Mouse (Mus musculus) lung, embryonic 14.5 days (tissue): ENCODE data around the gene Fam166a. TPM values are rescaled to one million over a fixed set of nuclear protein-coding genes. Genes with fewer than 3 reads are reported as not detected.
A peak's percentile ranks its signal among the peaks of the same experiment; 100 is the strongest.

Source experiments
- ATAC-seq: fragments of 200-750 bp; cut with Nextera tagmentation; 2 replicates; pipeline ENCODE4 v1.8.0; 2017; ENCODE audit warnings: mild to moderate bottlenecking, moderate TSS enrichment, moderate library complexity; ENCODE audit not compliant: insufficient read depth
- DNase-seq: peaks from one replicate; pipeline ENCODE4 v3.0.0-alpha.2; 2015
- H3K27ac ChIP-seq: fragments of 300-500 bp; sonication (generic); 2 replicates; pipeline ENCODE4 v1.5.1; 2014; ENCODE audit warnings: low read depth, mild to moderate bottlenecking, moderate library complexity
- H3K27me3 ChIP-seq: fragments of 300-500 bp; sonication (generic); 2 replicates; pipeline ENCODE4 v1.6.1; 2014; ENCODE audit warnings: low read length, control low read depth; ENCODE audit not compliant: insufficient read depth
- H3K36me3 ChIP-seq: fragments of 300-500 bp; sonication (generic); 2 replicates; pipeline ENCODE4 v1.6.1; 2014; ENCODE audit warnings: control low read depth; ENCODE audit not compliant: insufficient read depth
- H3K4me1 ChIP-seq: fragments of 300-500 bp; sonication (generic); 2 replicates; pipeline ENCODE4 v1.6.1; 2014; ENCODE audit warnings: antibody characterized with exemption, control low read depth; ENCODE audit not compliant: insufficient read depth
- H3K4me2 ChIP-seq: fragments of 300-500 bp; sonication (generic); 2 replicates; pipeline ENCODE4 v1.6.1; 2014; ENCODE audit warnings: mild to moderate bottlenecking
- H3K4me3 ChIP-seq: fragments of 300-500 bp; sonication (generic); 2 replicates; pipeline ENCODE4 v1.5.1; 2014; ENCODE audit warnings: low read depth, low read length
- H3K9ac ChIP-seq: fragments of 300-500 bp; sonication (generic); 2 replicates; pipeline ENCODE4 v1.6.1; 2014
- H3K9me3 ChIP-seq: fragments of 300-500 bp; sonication (generic); 2 replicates; pipeline ENCODE4 v1.6.1; 2016; ENCODE audit warnings: low read depth, low read length, control low read depth
- CTCF ChIP-seq: IDR thresholded peaks from 2 replicates; pipeline ENCODE4 v1.5.1; 2016; ENCODE audit warnings: antibody characterized with exemption, low read depth
- WGBS: fragments of 180-500 bp; shearing (Covaris S2); extraction: QIAGEN DNeasy Blood & Tissue Kit; methylation state at CpG from one replicate; pipeline ENCODE4 v1.1.7; 2014; 5-methylcytosine and 5-hydroxymethylcytosine counted together
- polyA plus RNA-seq: library from polyadenylated mRNA; unstranded; fragments of >200 nt; fragmentation: Nextera tagmentation; extraction: Ambion mirVana; gene quantifications from 2 replicates; pipeline ENCODE4 v1.2.1, GENCODE M21; 2014

Fam166a gene
- polyA plus RNA-seq, 1 experiment from 2014 or later: 0.47 TPM

- H3K36me3 ChIP-seq: no peaks in the 10 kb centered on the region
- no peak overlapping the region for H3K27ac ChIP-seq
- H3K9me3 ChIP-seq: no peaks in the 10 kb centered on the region
- peak overlapping the region; percentile 62 for H3K4me3 ChIP-seq
- 47% methylated on average over 15 of the region's 15 CpGs for WGBS
- H3K4me2 ChIP-seq: peak overlapping the region; percentile 91
- peaks cover 15% of the 10 kb centered on the region for H3K4me1 ChIP-seq
- H3K9ac ChIP-seq: no peak overlapping the region
- no peak for TF ChIP-seq CTCF
- no peak for ATAC-seq
- peaks cover 59% of the 10 kb centered on the region for H3K27me3 ChIP-seq
- DNase-seq: no peak
Observed at GRCm38 (mm10) chr2:25179566-25180217, 38.9 kb upstream of the Fam166a start.

GRCm38 (mm10) chr2:25180478-25180903 lies 38.1 kb upstream of the Fam166a start, which contains the start of gene Nrarp:
Nrarp (plus strand) TSS chr2:25180758.
- peak; percentile 83 for ATAC-seq
- DNase-seq: peak; percentile 91
- TF ChIP-seq CTCF: peak; percentile 60
- Histone ChIP-seq H3K4me1 (peaks cover 15% of the 10 kb centered on the region), H3K27me3 (peaks cover 65% of the 10 kb centered on the region), H3K4me3 (peak within 1 kb of the TSS; percentile 62), H3K27ac (peak within 1 kb of the TSS; percentile 86), H3K36me3 (no peaks in the 10 kb centered on the region), H3K9ac (peak within 1 kb of the TSS; percentile 60), H3K9me3 (no peaks in the 10 kb centered on the region), H3K4me2 (peak within 1 kb of the TSS; percentile 91)
- WGBS: under 1% methylated on average over 35 of the region's 35 CpGs

GRCm38 (mm10) chr2:25180973-25181890 lies 37.3 kb upstream of the Fam166a start:
- DNase-seq: peak; percentile 64
- under 1% methylated on average over 100 of the region's 100 CpGs for WGBS
- Histone ChIP-seq H3K9me3 (no peaks in the 10 kb centered on the region), H3K9ac (peak overlapping the region; percentile 60), H3K4me3 (peak overlapping the region; percentile 62), H3K36me3 (no peaks in the 10 kb centered on the region), H3K4me2 (peak overlapping the region; percentile 91), H3K27me3 (peaks cover 66% of the 10 kb centered on the region), H3K4me1 (peaks cover 15% of the 10 kb centered on the region), H3K27ac (peak overlapping the region; percentile 86)
- peak; percentile 6; the same call in 1 of the 2 replicates for TF ChIP-seq CTCF
- peak; percentile 37 for ATAC-seq

- Histone ChIP-seq H3K27me3 (peaks cover 68% of the 10 kb centered on the region), H3K4me1 (peaks cover 11% of the 10 kb centered on the region), H3K9ac (peak overlapping the region; percentile 60), H3K9me3 (no peaks in the 10 kb centered on the region), H3K4me2 (peak overlapping the region; percentile 91), H3K27ac (peak overlapping the region; percentile 86; the same call in 1 of the 2 replicates), H3K4me3 (peak overlapping the region; percentile 62), H3K36me3 (no peaks in the 10 kb centered on the region)
- no peak for TF ChIP-seq CTCF
- no peak for DNase-seq
- ATAC-seq: no peak
- 1% methylated on average over 17 of the region's 17 CpGs for WGBS
Observed at GRCm38 (mm10) chr2:25181891-25182397, 36.6 kb upstream of the Fam166a start.

GRCm38 (mm10) chr2:25182664-25183063 lies 35.9 kb upstream of the Fam166a start:
- DNase-seq (no peak), ATAC-seq (no peak)
- H3K27ac ChIP-seq: no peak overlapping the region
- peaks cover 64% of the 10 kb centered on the region for H3K27me3 ChIP-seq
- peaks cover 7% of the 10 kb centered on the region for H3K4me1 ChIP-seq
- no peak for TF ChIP-seq CTCF
- H3K9me3 ChIP-seq: no peaks in the 10 kb centered on the region
- 25% methylated on average over 6 of the region's 6 CpGs for WGBS
- H3K4me3 ChIP-seq: peak overlapping the region; percentile 62
- no peak overlapping the region for H3K9ac ChIP-seq
- H3K36me3 ChIP-seq: no peaks in the 10 kb centered on the region
- H3K4me2 ChIP-seq: peak overlapping the region; percentile 91

- WGBS: 56% methylated on average over 2 of the region's 2 CpGs
- no peak for ATAC-seq
- Histone ChIP-seq H3K36me3 (no peaks in the 10 kb centered on the region), H3K4me3 (no peak overlapping the region), H3K27me3 (peaks cover 60% of the 10 kb centered on the region), H3K4me1 (peaks cover under 1% of the 10 kb centered on the region), H3K27ac (no peak overlapping the region), H3K4me2 (peak overlapping the region; percentile 91; the same call in 1 of the 2 replicates), H3K9me3 (no peaks in the 10 kb centered on the region), H3K9ac (no peak overlapping the region)
- TF ChIP-seq CTCF: no peak
- no peak for DNase-seq
Observed at GRCm38 (mm10) chr2:25183336-25183735, 35.2 kb upstream of the Fam166a start.
